Mouse (Mus musculus) hindbrain, embryonic 15.5 days (tissue): Measurements from ENCODE around the gene Defa37. TPM values are rescaled to one million over a fixed set of nuclear protein-coding genes. Genes with fewer than 3 reads are reported as not detected.
"Not testable (repeated sequence)": the region's sequence is repeated elsewhere in the genome, so short reads cannot be mapped to it uniquely, and the experiment has no call there.

Experiments used
- ATAC-seq: fragments of 200-750 bp; cut with Nextera tagmentation; 2 replicates; pipeline ENCODE4 v1.8.0; 2017; ENCODE audit warnings: low read depth, moderate number of reproducible peaks, moderate TSS enrichment; ENCODE audit not compliant: low FRiP score
- H3K27ac ChIP-seq: fragments of 300-500 bp; sonication (generic); replicated peaks from 2 replicates; pipeline ENCODE4 v1.5.1; 2015; ENCODE audit warnings: mild to moderate bottlenecking, inconsistent platforms
- H3K27me3 ChIP-seq: fragments of 300-500 bp; sonication (generic); 2 replicates; pipeline ENCODE4 v1.6.1; 2015; ENCODE audit warnings: control low read depth, inconsistent platforms
- H3K36me3 ChIP-seq: fragments of 300-500 bp; sonication (generic); 2 replicates; pipeline ENCODE4 v1.6.1; 2015; ENCODE audit warnings: control low read depth, inconsistent platforms
- H3K4me1 ChIP-seq: fragments of 300-500 bp; sonication (generic); replicated peaks from 2 replicates; pipeline ENCODE4 v1.6.1; 2015; ENCODE audit warnings: control low read depth, inconsistent platforms
- H3K4me2 ChIP-seq: fragments of 300-500 bp; sonication (generic); 2 replicates; pipeline ENCODE4 v1.6.1; 2015; ENCODE audit warnings: moderate library complexity, mild to moderate bottlenecking, inconsistent platforms
- H3K4me3 ChIP-seq: fragments of 300-500 bp; sonication (generic); 2 replicates; pipeline ENCODE4 v1.5.1; 2015; ENCODE audit warnings: mild to moderate bottlenecking, inconsistent platforms
- H3K9ac ChIP-seq: fragments of 300-500 bp; sonication (generic); 2 replicates; pipeline ENCODE4 v1.6.1; 2015; ENCODE audit warnings: inconsistent platforms
- H3K9me3 ChIP-seq: fragments of 300-500 bp; sonication (generic); 2 replicates; pipeline ENCODE4 v1.6.1; 2016; ENCODE audit warnings: control low read depth, inconsistent platforms
- WGBS: fragments of 180-500 bp; shearing (Covaris S2); methylation state at CpG from one replicate; pipeline ENCODE4 v1.1.7; 2015; 5-methylcytosine and 5-hydroxymethylcytosine counted together
- polyA plus RNA-seq: library from polyadenylated mRNA; unstranded; fragments of >200 nt; fragmentation: Nextera tagmentation; extraction: Ambion mirVana; gene quantifications from 2 replicates; pipeline ENCODE4 v1.2.1, GENCODE M21; 2015

The Defa37 gene
- polyA plus RNA-seq, result not detected in 2 replicates

DNA sequence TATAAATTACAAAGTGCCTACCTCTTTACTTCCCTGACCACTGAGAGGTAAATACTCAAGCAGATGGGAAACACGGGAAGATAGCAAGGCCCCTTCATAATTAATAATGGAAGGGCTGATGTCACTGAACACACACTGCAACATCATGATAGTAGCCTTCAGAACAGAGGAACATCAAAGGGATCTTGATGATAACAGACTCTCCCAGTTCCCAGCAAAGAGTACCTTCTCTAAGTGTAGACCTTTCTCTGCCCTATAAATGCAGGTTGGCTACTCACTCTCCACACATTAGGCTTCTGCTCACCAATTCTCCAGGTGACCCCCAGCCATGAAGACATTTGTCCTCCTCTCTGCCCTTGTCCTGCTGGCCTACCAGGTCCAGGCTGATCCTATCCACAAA, at the start of gene Defa37:
Gene Defa37 (plus strand): TSS at position 301 of the 400 bp plus-strand sequence.
- not testable (repeated sequence) for H3K4me3 ChIP-seq, H3K9ac ChIP-seq, H3K4me2 ChIP-seq, H3K4me1 ChIP-seq, H3K27ac ChIP-seq, H3K27me3 ChIP-seq, ATAC-seq, H3K36me3 ChIP-seq, H3K9me3 ChIP-seq
- no CpG with 5 or more reads among the region's 1 CpGs for whole genome bisulfite sequencing

DNA sequence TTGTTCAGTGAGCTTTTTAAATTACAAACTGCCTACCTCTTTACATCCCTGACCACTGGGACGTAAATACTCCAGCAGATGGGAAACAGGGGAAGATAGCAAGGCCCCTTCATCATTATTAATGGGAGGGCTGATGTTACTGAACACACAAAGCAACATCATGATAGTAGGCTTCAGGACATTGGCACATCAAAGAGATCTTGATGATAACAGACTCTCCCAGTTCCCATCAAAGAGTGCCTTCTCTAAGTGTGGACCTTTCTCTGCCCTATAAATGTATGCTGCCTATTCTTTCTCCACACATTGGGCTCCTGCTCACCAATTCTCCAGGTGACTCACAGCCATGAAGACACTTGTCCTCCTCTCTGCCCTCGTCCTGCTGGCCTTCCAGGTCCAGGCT, 36.5 kb upstream of the Defa37 start, which contains the start of gene Defa32:
Gene Defa32 (plus strand): TSS at position 301 of the 400 bp plus-strand sequence.
- not testable (repeated sequence) for H3K9ac ChIP-seq, H3K27ac ChIP-seq, ATAC-seq, H3K4me3 ChIP-seq, H3K4me2 ChIP-seq, H3K36me3 ChIP-seq, H3K27me3 ChIP-seq, H3K9me3 ChIP-seq, H3K4me1 ChIP-seq
- no CpG with 5 or more reads among the region's 2 CpGs for WGBS

DNA sequence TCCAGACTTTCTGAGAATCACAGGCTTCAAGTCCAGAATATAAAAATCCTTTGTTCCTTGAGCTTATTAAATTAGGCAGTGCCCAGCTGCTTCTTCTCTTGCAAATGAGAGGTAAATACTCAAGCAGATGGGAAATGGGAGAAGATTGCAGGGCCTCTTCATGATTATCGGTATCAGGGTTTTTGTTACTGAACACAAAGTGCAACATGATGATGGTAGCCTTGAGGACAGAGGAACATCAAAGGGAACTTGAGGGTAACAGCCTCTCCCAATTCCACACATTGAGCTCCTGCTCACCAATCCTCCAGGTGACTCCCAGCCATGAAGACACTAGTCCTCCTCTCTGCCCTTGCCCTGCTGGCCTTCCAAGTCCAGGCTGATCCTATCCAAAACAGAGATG, 17.5 kb downstream of the Defa37 start, which contains the start of gene Defa28:
Gene Defa28 (plus strand): TSS at position 301 of the 400 bp plus-strand sequence.
- ATAC-seq, H3K9me3 ChIP-seq, H3K27me3 ChIP-seq, H3K36me3 ChIP-seq, H3K4me2 ChIP-seq, H3K27ac ChIP-seq, H3K9ac ChIP-seq, H3K4me3 ChIP-seq, H3K4me1 ChIP-seq: not testable (repeated sequence)
- no CpG with 5 or more reads among the region's 1 CpGs for WGBS

DNA sequence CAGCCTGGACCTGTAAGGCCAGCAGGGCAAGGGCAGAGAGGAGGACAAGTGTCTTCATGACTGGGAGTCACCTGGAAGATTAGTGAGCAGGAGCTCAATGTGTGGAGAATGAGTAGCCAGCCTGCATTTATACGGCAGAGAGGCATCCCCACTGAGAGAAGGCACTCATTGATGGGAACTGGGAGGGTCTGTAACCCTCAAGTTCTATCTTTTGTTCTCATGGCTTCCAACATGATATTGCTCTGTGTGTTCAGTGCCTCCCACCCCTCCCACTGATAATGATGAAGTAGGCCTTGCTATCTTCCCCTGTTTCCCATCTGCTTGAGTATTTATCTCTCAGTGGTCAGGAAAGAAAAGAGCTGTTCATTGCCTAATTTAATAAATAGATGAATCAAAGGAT, 29.2 kb downstream of the Defa37 start, which contains the start of gene Gm7861:
Gene Gm7861 (minus strand): TSS at position 101 of the 400 bp plus-strand sequence.
- not testable (repeated sequence) for H3K9me3 ChIP-seq, H3K4me3 ChIP-seq, H3K27me3 ChIP-seq, H3K4me1 ChIP-seq, ATAC-seq, H3K27ac ChIP-seq, H3K9ac ChIP-seq, H3K36me3 ChIP-seq, H3K4me2 ChIP-seq
- no CpG with 5 or more reads among the region's 1 CpGs for WGBS

Other genes with a start within 250 kb of the Defa37 start
- not detected in 2 replicates for gene Defa27, start 249.8 kb upstream of the Defa37 start, polyA plus RNA-seq
- not detected in 2 replicates for gene Defa29, start 238.4 kb upstream of the Defa37 start, polyA plus RNA-seq
- not detected in 2 replicates for gene Defa2, start 186.9 kb upstream of the Defa37 start, polyA plus RNA-seq
- gene Defa33, start 173.6 kb upstream of the Defa37 start, polyA plus RNA-seq, result not detected in 2 replicates
- not detected in 2 replicates for gene Defa36, start 138.0 kb upstream of the Defa37 start, polyA plus RNA-seq
- not detected in 2 replicates for gene Gm7849, start 108.8 kb upstream of the Defa37 start, polyA plus RNA-seq
- gene Defa20, start 56.1 kb upstream of the Defa37 start, polyA plus RNA-seq, result not detected in 2 replicates
- gene Defa32, start 36.4 kb upstream of the Defa37 start, polyA plus RNA-seq, result not detected in 2 replicates
- not detected in 2 replicates for gene Defa28, start 17.6 kb downstream of the Defa37 start, polyA plus RNA-seq
- not detected in 2 replicates for gene Gm7861, start 29.1 kb downstream of the Defa37 start, polyA plus RNA-seq
- gene Defa26, start 52.8 kb downstream of the Defa37 start, polyA plus RNA-seq, result not detected in 2 replicates
- not detected in 2 replicates for gene Defa17, start 90.4 kb downstream of the Defa37 start, polyA plus RNA-seq
- gene Defa34, start 100.4 kb downstream of the Defa37 start, polyA plus RNA-seq, result not detected in 2 replicates
- gene AY761184, start 138.3 kb downstream of the Defa37 start, polyA plus RNA-seq, result not detected in 2 replicates
- gene Defa24, start 169.1 kb downstream of the Defa37 start, polyA plus RNA-seq, result not detected in 2 replicates